Mouse (Mus musculus): Measurements from ENCODE around the gene Rrp8. TPM values are rescaled to one million over a fixed set of nuclear protein-coding genes. Genes with fewer than 3 reads are reported as not detected.

Gene Rrp8
- polyA plus RNA-seq, 1 experiment from 2014 or later: 26.3 TPM

GRCm38 (mm10) chr7:105726980-105727325 lies 10.2 kb downstream of the Rrp8 start:
- H3K9me3 ChIP-seq (ENCODE audit: control insufficient read depth, low read length): peaks cover 2% of the 10 kb centered on the region; the same call in 1 of the 2 replicates
- no peak overlapping the region for H3K4me3 ChIP-seq (replicated peaks; ENCODE audit: low read length)
- H3K4me1 ChIP-seq (replicated peaks; ENCODE audit: control insufficient read depth, insufficient read depth, low read length): peaks cover 7% of the 10 kb centered on the region; the same call in 1 of the 2 replicates
- H3K27ac ChIP-seq (ENCODE audit: low read length): no peak overlapping the region
- H3K9ac ChIP-seq (replicated peaks; ENCODE audit: low read depth, low read length): no peak overlapping the region
- WGBS: 93% methylated on average over 4 of the region's 4 CpGs
- H3K36me3 ChIP-seq (ENCODE audit: control insufficient read depth, insufficient read depth): peaks cover 4% of the 10 kb centered on the region; the same call in 1 of the 2 replicates
- no peak overlapping the region for H3K4me2 ChIP-seq (ENCODE audit: low read length)
- ATAC-seq: no peak
- no peaks in the 10 kb centered on the region for H3K27me3 ChIP-seq (replicated peaks; ENCODE audit: control insufficient read depth, insufficient read depth, low read length)

GRCm38 (mm10) chr7:105726144-105726979 lies 10.8 kb downstream of the Rrp8 start:
- peaks cover 7% of the 10 kb centered on the region; the same call in 1 of the 2 replicates for H3K4me1 ChIP-seq (replicated peaks; ENCODE audit: control insufficient read depth, insufficient read depth, low read length)
- peaks cover 2% of the 10 kb centered on the region; the same call in 1 of the 2 replicates for H3K9me3 ChIP-seq (ENCODE audit: control insufficient read depth, low read length)
- H3K27ac ChIP-seq (ENCODE audit: low read length): peak overlapping the region; percentile 50
- peak overlapping the region; percentile 42 for H3K9ac ChIP-seq (replicated peaks; ENCODE audit: low read depth, low read length)
- no peaks in the 10 kb centered on the region for H3K27me3 ChIP-seq (replicated peaks; ENCODE audit: control insufficient read depth, insufficient read depth, low read length)
- ATAC-seq: peak; percentile 77
- 75% methylated on average over 4 of the region's 4 CpGs for WGBS
- H3K4me3 ChIP-seq (replicated peaks; ENCODE audit: low read length): no peak overlapping the region
- H3K36me3 ChIP-seq (ENCODE audit: control insufficient read depth, insufficient read depth): no peaks in the 10 kb centered on the region; the same call in 1 of the 2 replicates
- H3K4me2 ChIP-seq (ENCODE audit: low read length): no peak overlapping the region

GRCm38 (mm10) chr7:105721916-105722315 lies 15.3 kb downstream of the Rrp8 start:
- H3K36me3 ChIP-seq (ENCODE audit: control insufficient read depth, insufficient read depth): no peaks in the 10 kb centered on the region
- H3K9me3 ChIP-seq (ENCODE audit: control insufficient read depth, low read length): peaks cover 2% of the 10 kb centered on the region; the same call in 1 of the 2 replicates
- no peaks in the 10 kb centered on the region for H3K4me1 ChIP-seq (replicated peaks; ENCODE audit: control insufficient read depth, insufficient read depth, low read length)
- H3K27ac ChIP-seq (ENCODE audit: low read length): no peak overlapping the region
- H3K4me2 ChIP-seq (ENCODE audit: low read length): no peak overlapping the region
- no peak overlapping the region for H3K4me3 ChIP-seq (replicated peaks; ENCODE audit: low read length)
- ATAC-seq: no peak
- 63% methylated on average over 2 of the region's 2 CpGs for WGBS
- no peak overlapping the region for H3K9ac ChIP-seq (replicated peaks; ENCODE audit: low read depth, low read length)
- no peaks in the 10 kb centered on the region for H3K27me3 ChIP-seq (replicated peaks; ENCODE audit: control insufficient read depth, insufficient read depth, low read length)

GRCm38 (mm10) chr7:105715366-105715765 lies 21.8 kb downstream of the Rrp8 start:
- H3K36me3 ChIP-seq (ENCODE audit: control insufficient read depth, insufficient read depth): no peaks in the 10 kb centered on the region
- no peak overlapping the region for H3K27ac ChIP-seq (ENCODE audit: low read length)
- no peak overlapping the region for H3K9ac ChIP-seq (replicated peaks; ENCODE audit: low read depth, low read length)
- no peak for ATAC-seq
- H3K4me3 ChIP-seq (replicated peaks; ENCODE audit: low read length): no peak overlapping the region
- H3K4me2 ChIP-seq (ENCODE audit: low read length): no peak overlapping the region
- 56% methylated on average over 3 of the region's 3 CpGs for WGBS
- no peaks in the 10 kb centered on the region for H3K9me3 ChIP-seq (ENCODE audit: control insufficient read depth, low read length)
- H3K4me1 ChIP-seq (replicated peaks; ENCODE audit: control insufficient read depth, insufficient read depth, low read length): no peaks in the 10 kb centered on the region
- H3K27me3 ChIP-seq (replicated peaks; ENCODE audit: control insufficient read depth, insufficient read depth, low read length): no peaks in the 10 kb centered on the region

GRCm38 (mm10) chr7:105708733-105709132 lies 28.5 kb downstream of the Rrp8 start:
- Histone ChIP-seq H3K27ac (ENCODE audit: low read length) (no peak overlapping the region), H3K4me3 (replicated peaks; ENCODE audit: low read length) (no peak overlapping the region), H3K4me1 (replicated peaks; ENCODE audit: control insufficient read depth, insufficient read depth, low read length) (no peaks in the 10 kb centered on the region), H3K36me3 (ENCODE audit: control insufficient read depth, insufficient read depth) (no peaks in the 10 kb centered on the region), H3K9me3 (ENCODE audit: control insufficient read depth, low read length) (no peaks in the 10 kb centered on the region), H3K27me3 (replicated peaks; ENCODE audit: control insufficient read depth, insufficient read depth, low read length) (no peaks in the 10 kb centered on the region), H3K9ac (replicated peaks; ENCODE audit: low read depth, low read length) (no peak overlapping the region), H3K4me2 (ENCODE audit: low read length) (no peak overlapping the region)
- WGBS: 97% methylated on average over 5 of the region's 5 CpGs
- no peak for ATAC-seq

- no peak overlapping the region for H3K4me2 ChIP-seq (ENCODE audit: low read length)
- H3K4me1 ChIP-seq (replicated peaks; ENCODE audit: control insufficient read depth, insufficient read depth, low read length): no peaks in the 10 kb centered on the region
- H3K4me3 ChIP-seq (replicated peaks; ENCODE audit: low read length): no peak overlapping the region
- H3K9ac ChIP-seq (replicated peaks; ENCODE audit: low read depth, low read length): no peak overlapping the region
- no peaks in the 10 kb centered on the region for H3K36me3 ChIP-seq (ENCODE audit: control insufficient read depth, insufficient read depth)
- no peak overlapping the region for H3K27ac ChIP-seq (ENCODE audit: low read length)
- ATAC-seq: no peak
- 87% methylated on average over 4 of the region's 4 CpGs for WGBS
- H3K9me3 ChIP-seq (ENCODE audit: control insufficient read depth, low read length): no peaks in the 10 kb centered on the region
- no peaks in the 10 kb centered on the region for H3K27me3 ChIP-seq (replicated peaks; ENCODE audit: control insufficient read depth, insufficient read depth, low read length)
Observed at GRCm38 (mm10) chr7:105703816-105704215, 33.4 kb downstream of the Rrp8 start.

- Histone ChIP-seq H3K9me3 (ENCODE audit: control insufficient read depth, low read length) (no peaks in the 10 kb centered on the region), H3K4me3 (replicated peaks; ENCODE audit: low read length) (no peak overlapping the region), H3K27ac (ENCODE audit: low read length) (no peak overlapping the region), H3K27me3 (replicated peaks; ENCODE audit: control insufficient read depth, insufficient read depth, low read length) (no peaks in the 10 kb centered on the region), H3K9ac (replicated peaks; ENCODE audit: low read depth, low read length) (no peak overlapping the region), H3K4me1 (replicated peaks; ENCODE audit: control insufficient read depth, insufficient read depth, low read length) (no peaks in the 10 kb centered on the region), H3K4me2 (ENCODE audit: low read length) (no peak overlapping the region), H3K36me3 (ENCODE audit: control insufficient read depth, insufficient read depth) (no peaks in the 10 kb centered on the region)
- WGBS: 85% methylated on average over 16 of the region's 16 CpGs
- no peak for ATAC-seq
Observed at GRCm38 (mm10) chr7:105703184-105703583, 34.0 kb downstream of the Rrp8 start.

GRCm38 (mm10) chr7:105690875-105691274 lies 46.3 kb downstream of the Rrp8 start:
- Histone ChIP-seq H3K4me3 (replicated peaks; ENCODE audit: low read length) (no peak overlapping the region), H3K4me2 (ENCODE audit: low read length) (no peak overlapping the region), H3K9me3 (ENCODE audit: control insufficient read depth, low read length) (no peaks in the 10 kb centered on the region), H3K4me1 (replicated peaks; ENCODE audit: control insufficient read depth, insufficient read depth, low read length) (no peaks in the 10 kb centered on the region), H3K9ac (replicated peaks; ENCODE audit: low read depth, low read length) (no peak overlapping the region), H3K36me3 (ENCODE audit: control insufficient read depth, insufficient read depth) (no peaks in the 10 kb centered on the region), H3K27me3 (replicated peaks; ENCODE audit: control insufficient read depth, insufficient read depth, low read length) (no peaks in the 10 kb centered on the region), H3K27ac (ENCODE audit: low read length) (no peak overlapping the region)
- no peak for ATAC-seq
- WGBS: 73% methylated on average over 1 of the region's 1 CpGs

GRCm38 (mm10) chr7:105685541-105686197 lies 51.5 kb downstream of the Rrp8 start:
- H3K36me3 ChIP-seq (ENCODE audit: control insufficient read depth, insufficient read depth): no peaks in the 10 kb centered on the region
- ATAC-seq: no peak
- H3K9ac ChIP-seq (replicated peaks; ENCODE audit: low read depth, low read length): no peak overlapping the region
- no peak overlapping the region for H3K27ac ChIP-seq (ENCODE audit: low read length)
- WGBS: 11% methylated on average over 13 of the region's 13 CpGs
- no peaks in the 10 kb centered on the region for H3K9me3 ChIP-seq (ENCODE audit: control insufficient read depth, low read length)
- H3K27me3 ChIP-seq (replicated peaks; ENCODE audit: control insufficient read depth, insufficient read depth, low read length): no peaks in the 10 kb centered on the region
- H3K4me3 ChIP-seq (replicated peaks; ENCODE audit: low read length): no peak overlapping the region
- H3K4me2 ChIP-seq (ENCODE audit: low read length): no peak overlapping the region
- no peaks in the 10 kb centered on the region for H3K4me1 ChIP-seq (replicated peaks; ENCODE audit: control insufficient read depth, insufficient read depth, low read length)
